Mouse (Mus musculus) gastrocnemius, postnatal 4 days (tissue): ENCODE results near the gene Max. TPM values are rescaled to one million over a fixed set of nuclear protein-coding genes. Genes with fewer than 3 reads are reported as not detected.
A peak's percentile ranks its signal among the peaks of the same experiment; 100 is the strongest.

Experiments
- DNase-seq, 2 experiments: peaks; one replicate each; pipeline ENCODE4 v3.0.0; 2021 to 2022; ENCODE audit warnings: low spot score in 2 of 2, mixed read lengths in 2 of 2
- total RNA-seq, 2 experiments: library from RNA; stranded (reverse); gene quantifications; 2 replicates each; pipeline ENCODE4 v1.2.3; 2021

Max gene
- total RNA-seq, 2 experiments from 2014 or later = 44.4 to 50.2 TPM

DNA sequence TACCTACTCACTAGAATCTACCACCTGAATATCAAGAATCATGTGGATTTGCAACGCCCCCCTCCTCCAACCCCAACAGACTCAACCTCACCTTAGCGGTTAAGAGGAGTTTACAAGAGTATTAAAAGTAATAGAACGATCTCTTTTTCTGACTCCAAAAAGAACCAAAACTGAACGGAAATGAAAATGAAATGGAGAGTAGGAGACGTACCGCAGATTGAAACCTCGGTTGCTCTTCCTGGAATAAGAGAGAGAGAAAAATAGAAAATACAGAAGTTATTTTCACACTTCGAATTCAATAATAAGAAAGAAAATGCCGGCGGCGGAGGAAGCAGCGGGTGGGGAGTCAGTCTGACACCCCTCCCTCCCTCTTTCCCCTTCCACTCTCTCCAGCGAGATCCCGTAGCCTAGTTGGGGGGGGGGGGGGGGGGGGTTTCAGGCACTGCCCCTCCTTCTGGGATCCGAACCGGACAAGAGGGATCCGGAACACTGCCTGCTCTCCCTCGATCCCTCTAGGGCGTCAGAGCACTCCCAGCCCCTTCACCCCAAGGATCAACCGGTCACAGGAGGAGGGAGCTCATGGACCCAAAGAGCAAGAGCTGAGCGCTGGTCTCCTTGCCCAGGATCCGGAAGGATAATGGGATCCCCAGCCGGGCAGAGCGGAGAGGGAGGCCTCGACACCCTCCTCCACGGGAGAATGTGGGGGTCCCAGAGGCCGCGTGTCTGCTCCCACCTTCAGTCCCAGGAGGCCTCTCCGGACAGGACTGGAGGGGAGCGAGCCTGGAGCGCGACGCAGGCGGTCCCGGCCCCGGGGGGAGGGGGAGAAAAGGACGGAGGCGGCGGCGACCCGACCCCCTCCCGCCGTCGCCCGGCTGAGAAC lies 709 bp downstream of the Max start:
- peak; percentile 41 to 55 for DNase-seq

GRCm38 (mm10) chr12:76957688-76958087 lies 4.3 kb downstream of the Max start:
- no peak for DNase-seq

DNA sequence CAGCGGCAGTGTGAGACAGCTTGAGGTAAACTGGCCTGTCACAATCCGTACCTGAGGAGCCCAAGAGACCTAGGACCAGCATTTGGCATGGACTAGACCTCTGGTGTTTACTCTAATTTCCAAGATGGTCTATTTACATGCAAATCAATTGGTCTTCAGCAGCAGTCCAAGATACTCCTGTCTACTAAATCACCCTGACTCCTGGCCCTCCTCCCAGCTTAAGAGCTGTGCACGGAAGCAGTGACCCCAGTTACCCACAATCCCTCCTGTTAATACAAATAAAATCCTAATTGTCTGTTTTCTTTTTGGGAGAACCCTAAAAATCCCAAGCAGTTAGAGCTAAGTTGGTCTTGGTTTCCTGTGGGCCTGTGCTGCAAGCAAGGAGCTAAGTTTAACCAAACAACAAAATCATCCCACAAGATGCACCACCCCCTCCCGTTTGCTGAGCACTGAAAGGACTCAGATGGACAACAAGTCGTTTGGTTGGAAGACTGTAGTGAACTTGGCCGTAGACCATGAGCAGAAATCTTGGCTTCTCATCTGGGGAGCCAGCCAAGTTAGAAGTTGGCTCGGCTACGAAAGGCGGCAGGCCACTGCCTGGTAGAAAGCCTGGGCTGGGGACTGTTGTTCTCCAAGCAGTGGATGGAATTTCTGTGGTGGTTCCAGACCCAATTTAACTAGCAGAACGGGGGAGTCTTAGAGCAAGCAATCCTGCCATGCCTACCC lies 7.1 kb downstream of the Max start:
- DNase-seq = peak; percentile 58 to 83

- DNase-seq = no peak
These were observed 8.1 kb downstream of the Max start for GRCm38 (mm10) chr12:76953750-76954363.

DNA sequence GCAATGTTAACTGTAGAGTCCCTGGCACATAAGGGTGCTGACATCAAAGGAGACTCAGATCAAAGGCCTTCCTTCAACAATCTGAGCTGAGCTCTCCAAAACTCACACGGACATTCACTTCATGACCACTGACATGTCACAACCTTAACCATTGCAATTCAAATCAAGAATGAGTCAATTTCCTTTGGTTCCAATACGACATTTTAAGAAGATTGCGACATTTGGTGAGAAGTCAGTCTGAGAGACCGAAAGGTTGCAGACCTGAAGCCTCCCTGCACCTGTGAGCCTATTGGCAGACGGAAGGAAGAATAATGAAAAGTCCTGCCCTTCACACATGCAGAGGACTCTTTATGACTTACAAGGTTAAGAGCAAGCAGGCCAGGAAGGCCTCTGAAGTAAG lies 11.7 kb downstream of the Max start:
- DNase-seq = no peak

DNA sequence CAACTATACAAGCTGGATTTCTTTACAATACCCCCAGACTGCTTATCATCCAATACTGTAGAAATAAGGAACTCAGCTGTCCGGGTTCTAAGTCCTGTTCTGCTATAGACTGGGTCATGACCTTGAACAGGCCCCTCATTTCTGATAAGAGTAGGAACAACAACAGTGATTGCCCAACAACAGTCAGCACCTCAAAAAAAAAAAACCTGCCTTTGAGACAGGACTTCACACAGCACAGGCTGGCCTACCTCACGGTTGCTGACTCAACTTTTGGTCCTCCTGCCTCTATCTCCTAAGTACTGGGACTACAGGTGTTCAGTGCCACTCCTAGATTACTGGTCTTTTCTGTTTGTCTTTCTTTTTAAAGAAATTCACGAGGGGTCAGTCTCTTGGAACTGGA lies 13.2 kb downstream of the Max start:
- DNase-seq = no peak

GRCm38 (mm10) chr12:76948185-76948584 lies 13.8 kb downstream of the Max start:
- DNase-seq = no peak

DNA sequence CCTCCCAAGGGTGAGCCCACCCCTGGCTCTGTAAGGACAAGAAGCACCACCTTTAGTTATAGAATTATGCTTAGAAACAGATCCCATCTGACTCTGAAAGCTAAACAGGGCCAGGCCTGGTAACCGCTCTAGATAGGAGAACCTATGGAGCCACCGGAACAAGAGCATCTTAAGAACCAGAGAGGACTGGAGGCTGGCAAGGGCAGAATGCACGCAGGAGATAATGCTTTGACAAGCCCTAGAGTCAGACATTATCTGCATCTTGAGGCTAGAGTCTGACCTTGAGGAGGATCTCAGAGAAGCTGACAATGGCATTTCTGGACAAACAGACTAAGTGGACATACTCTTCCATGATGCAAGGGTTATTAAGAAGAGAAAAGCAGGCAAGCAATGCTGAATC lies 14.5 kb downstream of the Max start:
- DNase-seq = no peak

DNA sequence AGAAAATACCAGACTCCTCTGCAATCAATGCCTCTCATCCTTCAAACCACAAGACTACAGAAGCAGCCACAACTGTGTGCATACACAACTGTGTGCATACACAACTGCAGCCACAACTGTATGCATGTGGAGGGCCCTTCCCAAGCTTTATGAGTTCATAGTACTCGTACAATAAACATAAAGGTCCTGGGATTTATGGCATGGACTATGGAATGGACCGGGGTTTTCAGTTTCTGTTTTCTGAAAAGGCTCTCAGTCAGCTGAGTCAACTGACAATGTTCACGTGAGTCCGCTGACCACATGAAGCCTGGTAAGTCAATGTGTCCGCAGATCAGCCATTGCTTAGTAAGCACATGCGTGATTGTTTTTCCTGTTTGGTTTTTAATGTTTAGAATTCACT lies 18.5 kb downstream of the Max start:
- DNase-seq = no peak

- no peak for DNase-seq
These were observed 19.0 kb downstream of the Max start for GRCm38 (mm10) chr12:76943046-76943445.

DNA sequence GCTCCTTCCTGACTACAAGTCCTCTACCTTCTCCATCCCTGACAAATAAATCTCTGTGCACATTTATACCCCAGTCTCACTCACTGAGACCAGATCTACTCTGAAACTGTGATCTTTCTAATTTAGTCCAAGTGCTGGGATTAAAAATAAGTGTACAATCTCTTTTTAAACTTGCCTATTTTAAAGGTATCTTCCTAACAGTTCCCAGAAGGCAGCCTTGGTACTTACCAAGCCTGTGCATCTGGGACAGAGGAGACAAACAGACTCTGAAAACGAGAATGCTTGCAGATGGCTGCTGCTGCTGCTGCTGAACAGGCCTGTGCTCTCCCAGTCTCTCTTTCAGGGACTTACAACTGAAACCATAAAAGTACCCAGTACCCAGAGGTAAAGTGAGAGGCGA lies 19.5 kb downstream of the Max start:
- no peak for DNase-seq

- no peak for DNase-seq
These were observed 20.5 kb downstream of the Max start for GRCm38 (mm10) chr12:76941524-76941923.

GRCm38 (mm10) chr12:76938013-76938412 lies 24.0 kb downstream of the Max start:
- no peak for DNase-seq

DNA sequence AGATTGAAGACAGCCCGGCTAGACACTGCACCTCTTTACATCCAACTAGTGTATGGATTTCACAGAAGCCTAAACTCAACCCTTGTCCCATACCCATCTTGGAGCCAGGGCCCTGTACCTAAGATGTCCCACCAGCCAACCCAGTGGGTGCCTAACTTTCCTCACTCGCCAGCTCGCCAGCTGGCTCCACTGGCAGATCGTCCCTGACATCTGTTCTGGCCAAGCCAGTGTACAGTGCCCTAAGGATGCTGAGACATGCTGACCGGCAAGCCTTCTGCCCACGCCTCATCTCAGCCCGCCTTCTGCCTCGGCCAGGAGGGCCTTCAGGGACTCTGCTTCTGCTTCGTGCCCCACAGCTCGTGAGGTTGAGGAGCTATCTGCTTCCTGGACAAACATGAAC lies 25.8 kb downstream of the Max start:
- DNase-seq = no peak

DNA sequence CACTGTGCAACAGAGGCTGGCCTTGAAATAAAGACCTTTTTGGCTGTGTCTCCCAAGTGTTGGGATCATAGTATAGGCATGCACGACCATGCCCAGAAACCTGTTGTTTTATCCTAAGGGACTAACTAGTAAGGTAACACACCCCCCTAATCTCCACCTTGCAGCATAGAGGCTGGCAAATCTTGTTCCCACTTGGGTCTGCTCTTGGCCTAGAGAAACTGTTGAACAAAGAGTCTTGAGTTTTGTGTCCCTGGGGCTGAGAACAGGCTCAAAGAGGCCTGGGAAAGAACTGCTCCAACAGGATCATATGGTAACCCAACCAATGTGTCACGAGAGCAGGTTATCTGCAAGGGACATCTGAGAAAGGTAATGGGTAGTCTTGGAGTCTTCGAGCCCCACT lies 27.6 kb downstream of the Max start:
- no peak for DNase-seq

DNA sequence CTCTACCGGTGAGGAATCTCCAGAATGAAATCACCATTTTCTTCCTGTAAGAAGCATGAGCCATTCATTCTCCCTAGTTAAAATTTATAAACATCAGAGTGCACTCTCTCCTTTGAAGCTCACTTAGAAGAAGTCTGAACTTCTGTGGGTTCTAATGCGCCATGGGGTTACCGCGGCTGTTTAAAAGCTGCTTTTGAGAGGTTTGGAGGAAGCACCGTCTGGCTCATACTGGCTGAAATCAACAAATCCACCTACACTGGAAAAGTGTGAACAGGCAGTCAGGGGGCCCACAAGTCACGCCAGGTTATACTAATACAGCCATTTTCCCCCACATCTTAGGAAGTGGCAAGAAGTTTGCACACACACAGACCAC lies 29.3 kb downstream of the Max start:
- no peak for DNase-seq

DNA sequence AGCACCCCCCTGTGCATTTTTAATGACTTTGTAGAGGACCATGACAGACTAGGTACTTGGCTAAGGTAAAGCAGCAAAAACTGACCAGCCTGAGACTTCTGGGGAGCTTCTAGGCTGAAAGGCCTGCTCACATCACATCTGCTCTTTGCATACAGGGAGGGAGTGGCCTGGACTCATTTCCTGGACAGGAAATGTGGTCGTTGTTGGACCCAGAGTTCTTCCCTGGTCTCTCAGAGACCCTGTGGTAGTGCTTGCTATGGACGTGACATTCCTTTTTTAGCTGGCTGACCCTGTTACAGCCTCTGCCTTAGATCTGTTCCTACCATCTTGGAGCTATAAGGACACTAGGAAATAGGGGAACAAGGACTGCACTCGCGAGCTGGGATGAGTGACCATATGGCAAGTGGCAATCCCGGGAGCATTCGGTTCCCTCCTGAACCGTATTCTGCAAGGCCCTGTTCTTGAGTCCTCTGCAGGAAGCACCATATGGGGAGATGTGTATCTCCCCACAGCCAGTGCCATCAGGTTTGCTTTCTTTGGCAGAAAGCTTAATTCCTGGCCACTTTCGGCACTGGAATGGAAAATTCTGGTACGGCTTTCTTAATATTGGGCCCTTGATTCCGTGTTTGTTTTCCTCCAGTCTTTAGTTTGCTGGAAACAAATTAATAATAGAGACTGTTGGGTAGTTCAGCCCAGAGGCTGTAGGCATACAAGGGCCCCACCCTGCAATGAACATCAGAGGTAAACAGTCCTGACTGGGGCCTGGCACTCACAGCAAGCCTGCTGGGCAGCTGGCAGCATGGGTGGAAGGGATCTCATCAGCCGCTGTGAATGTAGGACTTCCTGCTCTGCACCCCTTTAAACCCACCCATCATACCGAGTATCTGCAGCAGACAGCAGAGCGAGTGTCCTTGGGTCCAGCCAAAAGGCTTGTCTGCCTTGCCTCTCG lies 30.0 kb downstream of the Max start:
- no peak for DNase-seq

DNA sequence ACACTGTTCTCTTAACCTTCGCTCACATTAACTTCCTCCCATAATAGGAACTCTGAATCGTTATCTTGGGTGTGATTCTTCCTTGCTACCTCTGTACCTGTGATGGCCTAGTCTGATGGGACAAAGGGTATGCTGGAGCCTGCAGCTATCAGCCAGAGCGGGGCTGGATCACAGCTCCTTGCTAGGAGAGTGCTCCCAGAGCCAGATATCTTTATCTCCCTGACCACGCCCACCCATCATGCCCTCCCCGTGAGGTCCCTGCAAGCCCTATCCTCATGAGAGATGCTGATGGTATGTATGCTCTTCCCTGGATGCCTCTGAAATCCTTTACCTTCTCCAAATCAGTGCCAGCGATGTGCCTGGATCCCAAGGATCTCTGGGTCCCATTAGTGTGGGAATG lies 31.8 kb downstream of the Max start:
- DNase-seq = no peak

DNA sequence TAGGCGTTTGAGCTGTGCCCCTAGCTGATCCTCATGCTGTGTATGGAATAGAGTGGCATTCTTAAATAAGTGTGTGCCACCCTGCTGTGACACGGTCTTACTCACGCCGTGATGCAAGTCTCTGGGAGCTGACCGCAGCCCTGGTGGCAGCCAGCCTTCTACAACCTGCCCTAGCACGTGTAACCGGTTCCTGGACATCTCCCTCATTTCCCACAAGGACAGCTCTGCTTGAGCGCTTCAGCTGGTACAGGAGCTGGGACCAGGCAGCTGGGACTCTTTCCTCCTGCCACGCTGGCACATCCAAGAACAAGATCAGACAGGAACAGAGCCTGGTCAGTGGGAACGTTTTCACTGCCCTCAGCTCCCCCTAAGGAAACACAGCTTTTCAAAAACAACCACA lies 34.5 kb downstream of the Max start:
- DNase-seq = no peak

- no peak for DNase-seq
These were observed 35.0 kb downstream of the Max start for GRCm38 (mm10) chr12:76927012-76927411.

DNA sequence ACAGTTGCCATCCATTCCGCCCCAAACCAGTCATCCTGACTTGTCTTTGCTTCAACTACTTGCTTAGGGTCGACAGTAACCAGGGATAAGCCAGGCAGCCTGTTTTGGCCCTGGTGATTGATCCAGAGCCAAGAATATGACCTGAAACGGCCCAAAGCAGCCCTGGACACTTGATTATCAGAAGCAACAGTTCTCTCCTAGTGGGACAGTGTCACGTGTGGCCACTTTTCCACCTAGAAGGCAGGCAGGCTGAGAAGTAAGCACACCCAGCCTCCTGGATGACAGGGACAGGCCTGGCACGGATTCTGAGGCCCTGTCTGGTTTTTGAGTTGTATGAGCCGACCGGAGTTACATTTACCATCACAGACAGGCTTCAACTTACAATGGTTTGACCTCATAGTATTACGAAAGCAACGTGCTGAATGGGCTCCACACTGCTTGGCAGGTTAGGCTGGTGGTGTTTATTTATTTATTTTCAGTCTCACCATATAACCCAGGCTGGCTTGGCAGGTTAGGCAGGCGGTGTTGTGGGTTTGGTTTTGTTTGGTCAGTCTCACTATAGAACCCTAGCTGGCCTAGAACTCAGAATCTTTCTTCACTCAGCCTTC lies 35.6 kb downstream of the Max start:
- DNase-seq = no peak
